Mouse (Mus musculus) midbrain, embryonic 16.5 days (tissue): ENCODE data around the gene Cntn2. TPM values are rescaled to one million over a fixed set of nuclear protein-coding genes. Genes with fewer than 3 reads are reported as not detected.

Source experiments
- ATAC-seq: fragments of 200-750 bp; cut with Nextera tagmentation; 2 replicates; pipeline ENCODE4 v1.8.0; 2017; ENCODE audit warnings: moderate TSS enrichment
- H3K27ac ChIP-seq: fragments of 300-500 bp; sonication (generic); 2 replicates; pipeline ENCODE4 v1.5.1; 2014; ENCODE audit warnings: mild to moderate bottlenecking, low read length, mixed read lengths
- H3K27me3 ChIP-seq: fragments of 300-500 bp; sonication (generic); 2 replicates; pipeline ENCODE4 v1.6.1; 2014; ENCODE audit warnings: low read depth, low read length, mixed read lengths; ENCODE audit not compliant: control insufficient read depth, insufficient read depth
- H3K36me3 ChIP-seq: fragments of 300-500 bp; sonication (generic); 2 replicates; pipeline ENCODE4 v1.6.1; 2014; ENCODE audit warnings: mild to moderate bottlenecking, low read length, moderate library complexity, mixed read lengths; ENCODE audit not compliant: control insufficient read depth, insufficient read depth
- H3K4me1 ChIP-seq: fragments of 300-500 bp; sonication (generic); 2 replicates; pipeline ENCODE4 v1.6.1; 2014; ENCODE audit warnings: mild to moderate bottlenecking, low read length, mixed read lengths; ENCODE audit not compliant: control insufficient read depth, insufficient read depth
- H3K4me2 ChIP-seq: fragments of 300-500 bp; sonication (generic); 2 replicates; pipeline ENCODE4 v1.6.1; 2014; ENCODE audit warnings: mild to moderate bottlenecking, low read length, mixed read lengths
- H3K4me3 ChIP-seq: fragments of 300-500 bp; sonication (generic); 2 replicates; pipeline ENCODE4 v1.5.1; 2014; ENCODE audit warnings: low read depth, mild to moderate bottlenecking, low read length, moderate library complexity, mixed read lengths
- H3K9ac ChIP-seq: fragments of 300-500 bp; sonication (generic); 2 replicates; pipeline ENCODE4 v1.6.1; 2014; ENCODE audit warnings: low read depth, low read length, mixed read lengths
- H3K9me3 ChIP-seq: fragments of 300-500 bp; sonication (generic); replicated peaks from 2 replicates; pipeline ENCODE4 v1.6.1; 2014; ENCODE audit warnings: mild to moderate bottlenecking, low read length, mixed read lengths; ENCODE audit not compliant: control insufficient read depth, poor library complexity, severe bottlenecking
- WGBS: fragments of 180-500 bp; shearing (Covaris S2); extraction: QIAGEN DNeasy Blood & Tissue Kit; methylation state at CpG from one replicate; pipeline ENCODE4 v1.1.7; 2014; 5-methylcytosine and 5-hydroxymethylcytosine counted together
- polyA plus RNA-seq: library from polyadenylated mRNA; unstranded; fragments of >200 nt; fragmentation: Nextera tagmentation; extraction: Ambion mirVana; gene quantifications from 2 replicates; pipeline ENCODE4 v1.2.1, GENCODE M21; 2015

Gene Cntn2
- polyA plus RNA-seq, 1 experiment from 2014 or later, result 28.2 TPM

DNA sequence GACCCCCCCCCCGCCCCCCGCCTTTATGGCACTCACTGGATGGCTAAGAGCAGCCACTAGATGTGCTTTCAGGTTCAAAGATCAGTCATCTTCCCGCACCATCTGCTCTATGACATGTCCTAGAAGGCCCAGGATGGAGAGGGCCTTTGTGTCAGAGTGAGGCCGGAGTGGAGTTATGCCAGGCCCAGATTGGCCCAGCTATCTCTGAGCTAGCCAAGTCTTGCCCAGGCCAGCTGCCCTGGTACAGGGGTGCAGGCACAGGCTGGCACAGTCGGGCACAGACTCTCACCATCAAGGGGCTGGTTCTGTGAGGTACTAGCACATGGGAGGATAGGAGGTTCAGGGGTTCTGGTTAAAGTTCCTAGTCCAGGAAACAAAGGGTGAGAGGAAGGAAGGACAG, 5.3 kb downstream of the Cntn2 start:
- H3K27me3 ChIP-seq, result no peaks in the 10 kb centered on the region
- no peak overlapping the region for H3K4me3 ChIP-seq
- no peak for ATAC-seq
- H3K9ac ChIP-seq, result no peak overlapping the region
- peaks cover 33% of the 10 kb centered on the region for H3K4me1 ChIP-seq
- no peak overlapping the region for H3K27ac ChIP-seq
- H3K36me3 ChIP-seq, result no peaks in the 10 kb centered on the region
- no peaks in the 10 kb centered on the region for H3K9me3 ChIP-seq
- H3K4me2 ChIP-seq, result no peak overlapping the region
- WGBS, result 58% methylated on average over 5 of the region's 5 CpGs

DNA sequence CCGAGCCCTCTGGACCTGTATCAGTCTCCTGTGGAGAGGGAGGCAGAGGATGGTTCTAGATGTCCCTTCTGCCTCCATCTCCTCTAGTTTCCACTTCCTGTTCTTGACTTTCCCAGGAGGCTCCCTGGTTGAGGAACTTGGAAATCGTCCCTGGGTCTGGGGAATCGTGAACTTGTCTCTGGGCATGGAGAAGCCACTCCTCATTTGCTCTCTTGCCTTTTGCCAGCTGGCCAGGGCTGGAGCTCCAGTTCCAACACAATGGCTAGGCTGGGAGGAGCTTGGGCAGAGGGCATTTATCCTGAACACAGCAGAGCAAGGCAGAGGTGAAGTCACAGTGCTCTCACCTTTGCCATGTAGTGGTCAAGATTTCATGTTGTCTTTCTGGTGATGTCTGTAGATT, 6.6 kb downstream of the Cntn2 start:
- no peaks in the 10 kb centered on the region for H3K27me3 ChIP-seq
- 86% methylated on average over 3 of the region's 3 CpGs for WGBS
- no peak overlapping the region for H3K9ac ChIP-seq
- H3K4me3 ChIP-seq, result no peak overlapping the region
- H3K4me2 ChIP-seq, result no peak overlapping the region
- no peak overlapping the region for H3K27ac ChIP-seq
- H3K9me3 ChIP-seq, result no peaks in the 10 kb centered on the region
- H3K36me3 ChIP-seq, result no peaks in the 10 kb centered on the region
- peaks cover 21% of the 10 kb centered on the region for H3K4me1 ChIP-seq
- ATAC-seq, result no peak

DNA sequence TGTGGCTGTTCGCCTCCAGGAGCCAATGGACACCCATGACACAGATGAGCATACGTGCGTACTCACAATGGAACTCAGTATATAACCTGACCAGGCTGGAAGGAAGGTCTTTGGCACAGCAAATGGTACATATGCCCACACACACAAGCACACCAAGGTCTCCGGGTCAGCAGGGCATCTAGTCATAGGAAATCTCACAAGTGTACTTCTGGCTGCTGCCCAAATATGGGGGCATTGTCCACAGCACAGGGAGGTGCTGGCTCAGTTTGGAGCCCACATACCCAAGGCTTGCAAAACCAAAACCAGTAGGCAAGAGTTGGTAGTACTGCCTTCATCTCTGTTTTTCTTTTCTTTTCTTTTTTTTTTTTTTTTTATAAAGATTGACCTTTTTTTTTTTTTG, 7.5 kb downstream of the Cntn2 start:
- Histone ChIP-seq H3K4me1 (peaks cover 23% of the 10 kb centered on the region), H3K27me3 (no peaks in the 10 kb centered on the region), H3K4me2 (no peak overlapping the region)

DNA sequence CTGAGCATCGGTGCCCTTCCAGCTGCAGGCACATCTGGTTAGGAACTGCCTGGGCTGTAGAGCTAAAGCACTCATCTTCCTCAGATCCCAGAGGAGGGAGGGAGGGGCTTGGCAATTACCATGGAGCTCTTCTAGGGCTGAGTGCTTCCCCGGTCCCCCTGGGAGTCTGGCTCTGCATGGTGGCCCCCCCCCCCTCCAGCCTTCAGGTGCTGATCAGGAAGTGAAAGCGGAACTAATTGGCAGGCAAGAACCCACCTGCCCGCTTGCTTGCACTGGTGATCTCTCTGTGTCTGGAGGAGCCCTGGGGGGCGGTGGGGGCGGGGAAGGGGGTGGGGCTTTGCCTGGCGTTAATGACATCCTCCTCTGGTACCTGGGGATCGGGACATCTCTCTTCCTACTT, 9.2 kb downstream of the Cntn2 start:
- peaks cover 4% of the 10 kb centered on the region; the same call in 1 of the 2 replicates for H3K36me3 ChIP-seq
- H3K9ac ChIP-seq, result peak overlapping the region; percentile 8; the same call in 1 of the 2 replicates
- 0 out of 2 replicates have a peak overlapping the region, but pooled peaks have one; percentile 24 for H3K27ac ChIP-seq
- H3K4me3 ChIP-seq, result no peak overlapping the region
- WGBS, result 6% methylated on average over 8 of the region's 8 CpGs
- peaks cover 23% of the 10 kb centered on the region for H3K4me1 ChIP-seq
- H3K9me3 ChIP-seq, result no peaks in the 10 kb centered on the region
- ATAC-seq, result no peak
- H3K4me2 ChIP-seq, result 0 out of 2 replicates have a peak overlapping the region, but pooled peaks have one; percentile 1
- no peaks in the 10 kb centered on the region for H3K27me3 ChIP-seq

More for the DNA sequence above, 7.5 kb downstream of the Cntn2 start:
- H3K27ac ChIP-seq, result no peak overlapping the region
- H3K9ac ChIP-seq, result no peak overlapping the region
- WGBS, result 95% methylated on average over 4 of the region's 4 CpGs
- ATAC-seq, result no peak
- H3K36me3 ChIP-seq, result no peaks in the 10 kb centered on the region
- H3K4me3 ChIP-seq, result no peak overlapping the region
- no peaks in the 10 kb centered on the region for H3K9me3 ChIP-seq

DNA sequence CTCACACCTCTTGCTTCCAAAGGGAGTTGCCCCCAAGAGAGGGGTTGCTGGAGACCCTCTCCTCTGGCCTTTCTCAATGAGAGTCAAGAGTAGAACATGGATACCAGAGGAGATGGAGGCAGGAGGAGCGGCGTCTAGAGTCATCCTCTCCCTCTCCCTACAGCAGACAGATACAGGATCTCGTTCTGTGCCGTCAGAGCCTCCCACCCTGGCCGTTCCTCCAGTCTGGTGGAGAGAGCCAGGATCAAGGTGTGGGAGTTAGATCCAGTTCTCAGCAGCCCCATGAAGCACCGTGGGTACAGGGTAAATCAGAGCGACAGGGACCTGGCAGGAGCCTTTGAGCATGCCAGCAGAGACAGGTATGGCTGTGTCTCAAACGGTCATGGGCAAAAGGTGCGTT, 10.5 kb downstream of the Cntn2 start:
- Histone ChIP-seq H3K9ac (no peak overlapping the region), H3K9me3 (no peaks in the 10 kb centered on the region), H3K4me1 (peaks cover 23% of the 10 kb centered on the region), H3K4me2 (no peak overlapping the region), H3K27me3 (no peaks in the 10 kb centered on the region), H3K27ac (no peak overlapping the region), H3K4me3 (no peak overlapping the region), H3K36me3 (peaks cover 9% of the 10 kb centered on the region; the same call in 1 of the 2 replicates)
- WGBS, result 74% methylated on average over 9 of the region's 9 CpGs
- no peak for ATAC-seq

DNA sequence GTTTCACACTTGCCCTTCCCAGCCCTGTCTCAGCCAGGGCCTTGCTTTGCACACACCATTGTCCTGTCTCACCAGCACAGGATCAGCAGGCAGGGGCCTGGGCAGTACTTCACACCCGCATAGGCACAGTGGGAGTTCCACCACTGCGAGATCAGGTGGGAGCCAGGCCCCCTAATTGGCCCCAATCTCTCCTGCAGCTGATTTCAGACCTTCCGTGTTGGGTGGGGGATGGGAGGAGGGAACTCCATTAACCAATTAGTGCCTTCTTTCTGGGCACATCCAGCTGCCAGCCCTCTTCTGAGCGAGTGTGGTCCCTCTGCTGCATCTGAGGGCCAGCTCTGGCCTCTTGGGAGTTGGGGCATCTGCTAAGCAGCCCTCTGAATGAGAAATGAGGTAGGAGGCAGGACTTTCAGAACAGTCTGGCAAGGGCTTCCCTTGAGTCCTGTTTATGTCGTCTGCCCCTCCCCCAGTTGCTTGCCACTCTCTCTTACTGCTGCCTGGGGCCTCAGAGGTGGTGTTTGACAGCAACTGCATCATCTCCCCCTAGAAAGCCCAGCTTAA, 12.3 kb downstream of the Cntn2 start:
- Histone ChIP-seq H3K4me1 (peaks cover 31% of the 10 kb centered on the region), H3K9me3 (no peaks in the 10 kb centered on the region), H3K4me2 (no peak overlapping the region), H3K36me3 (peaks cover 9% of the 10 kb centered on the region; the same call in 1 of the 2 replicates), H3K27ac (no peak overlapping the region), H3K4me3 (no peak overlapping the region), H3K27me3 (no peaks in the 10 kb centered on the region), H3K9ac (no peak overlapping the region)
- WGBS, result 3% methylated on average over 5 of the region's 5 CpGs
- peak; percentile 30; the same call in 1 of the 2 replicates for ATAC-seq

DNA sequence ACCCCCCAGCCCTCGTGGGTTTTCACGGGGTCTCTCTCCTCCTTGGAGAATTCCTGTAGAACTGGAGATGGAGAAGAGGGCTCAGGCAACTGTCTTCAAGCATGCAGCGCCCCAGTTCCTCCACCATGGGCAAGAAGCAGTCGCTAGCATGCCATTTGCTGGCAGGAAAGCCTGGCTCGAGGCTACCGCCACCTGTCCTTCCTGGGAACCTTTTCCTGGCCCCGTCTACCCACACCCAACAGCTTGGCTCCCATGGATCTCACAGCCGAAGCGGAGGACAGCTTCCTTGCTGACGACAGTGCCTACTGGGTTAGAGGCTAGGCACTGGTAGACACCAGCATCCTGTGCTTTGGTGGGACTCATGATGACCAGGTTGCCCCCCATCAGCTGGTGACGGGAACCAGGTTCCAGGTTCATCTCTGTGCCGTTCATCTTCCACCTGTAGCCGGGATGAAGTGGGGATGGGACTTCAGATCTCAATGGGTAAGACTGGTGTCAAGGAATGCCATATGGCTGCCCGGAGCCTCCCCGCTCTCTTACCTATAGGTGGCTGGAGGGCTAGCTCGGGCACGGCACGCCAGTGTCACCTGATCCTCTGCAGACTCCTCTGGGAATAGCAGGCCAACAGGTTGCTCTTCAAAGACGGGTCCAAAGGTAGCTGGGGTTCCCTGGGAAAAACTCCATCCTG, 14.3 kb downstream of the Cntn2 start:
- H3K9ac ChIP-seq, result no peak overlapping the region
- ATAC-seq, result no peak
- H3K36me3 ChIP-seq, result peaks cover 13% of the 10 kb centered on the region
- no peak overlapping the region for H3K4me3 ChIP-seq
- H3K27ac ChIP-seq, result no peak overlapping the region
- no peak overlapping the region for H3K4me2 ChIP-seq
- 91% methylated on average over 19 of the region's 19 CpGs for WGBS
- no peaks in the 10 kb centered on the region for H3K9me3 ChIP-seq
- H3K4me1 ChIP-seq, result peaks cover 21% of the 10 kb centered on the region
- no peaks in the 10 kb centered on the region for H3K27me3 ChIP-seq

DNA sequence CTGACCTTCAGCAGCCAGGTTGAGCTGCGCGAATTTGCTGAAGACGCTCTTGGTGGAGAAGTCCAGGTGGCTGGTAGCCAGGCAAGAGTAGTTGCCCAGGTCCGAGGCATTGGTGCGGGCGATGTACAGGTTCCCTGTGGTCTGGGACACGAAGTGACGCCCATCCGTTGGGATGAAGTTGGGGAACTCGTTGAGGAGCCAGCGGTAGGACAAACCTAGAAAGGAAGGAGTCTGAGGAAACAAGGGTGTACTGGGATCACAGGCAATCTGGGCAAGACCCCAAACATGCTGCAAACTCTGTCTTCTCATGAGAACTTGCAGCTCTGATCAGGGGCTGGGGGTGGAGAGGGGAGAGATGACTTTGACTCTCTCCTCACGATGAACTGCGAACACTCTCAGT, 15.0 kb downstream of the Cntn2 start:
- Histone ChIP-seq H3K36me3 (peaks cover 15% of the 10 kb centered on the region), H3K27me3 (no peaks in the 10 kb centered on the region), H3K9ac (no peak overlapping the region), H3K9me3 (no peaks in the 10 kb centered on the region), H3K4me2 (no peak overlapping the region), H3K4me1 (peaks cover 16% of the 10 kb centered on the region), H3K4me3 (no peak overlapping the region), H3K27ac (no peak overlapping the region)
- 94% methylated on average over 13 of the region's 13 CpGs for WGBS
- no peak for ATAC-seq

DNA sequence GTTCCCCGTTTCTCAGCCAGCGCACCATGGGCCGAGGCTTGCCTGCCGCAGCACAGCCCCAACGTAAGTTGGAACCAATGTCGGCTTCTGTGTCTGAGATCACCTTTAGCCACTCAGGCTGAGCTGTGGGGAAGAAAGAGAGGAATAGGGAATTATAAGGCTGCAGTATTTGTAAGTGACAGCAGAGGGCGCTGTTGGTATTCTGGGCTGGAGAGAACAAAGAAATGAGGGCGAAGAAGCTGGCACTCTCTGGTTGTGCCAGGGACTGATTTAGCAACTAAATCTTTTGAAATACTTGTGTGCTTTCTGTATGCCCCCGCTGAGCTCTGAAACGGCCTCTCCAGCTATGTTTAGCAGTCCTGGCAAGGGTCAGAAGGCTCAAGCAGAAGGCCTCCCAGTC, 17.2 kb downstream of the Cntn2 start:
- 5% methylated on average over 10 of the region's 10 CpGs for WGBS
- Histone ChIP-seq H3K4me1 (peaks cover 13% of the 10 kb centered on the region), H3K9me3 (no peaks in the 10 kb centered on the region), H3K4me3 (no peak overlapping the region), H3K27me3 (no peaks in the 10 kb centered on the region), H3K36me3 (peaks cover 17% of the 10 kb centered on the region), H3K9ac (peak overlapping the region; percentile 62), H3K4me2 (0 out of 2 replicates have a peak overlapping the region, but pooled peaks have one; percentile 15), H3K27ac (peak overlapping the region; percentile 82)
- ATAC-seq, result peak; percentile 78
